Mouse (Mus musculus) lung, postnatal 4 days (tissue): Measurements from ENCODE around the gene Auts2.

Experiments
- DNase-seq, 2 experiments: peaks; one replicate each; pipeline ENCODE4 v3.0.0; 2021

The Auts2 gene

DNA sequence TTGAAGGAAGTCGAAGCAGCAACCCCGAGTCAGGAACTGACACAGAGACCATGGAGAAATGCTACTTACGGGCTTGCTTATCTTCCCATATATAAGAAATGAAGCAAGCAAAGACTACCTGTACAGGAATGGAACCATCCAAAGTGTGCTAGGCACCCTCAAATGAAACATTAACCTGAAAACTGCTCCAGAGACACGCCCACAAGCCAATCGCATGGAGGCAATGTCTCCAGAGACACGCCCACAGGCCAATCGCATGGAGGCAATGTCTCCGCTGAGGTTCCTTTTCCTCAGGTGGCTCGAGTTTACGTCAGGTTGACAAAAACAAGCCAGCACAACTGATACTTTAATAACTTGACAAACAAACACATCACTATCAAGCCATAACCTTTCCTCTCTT lies 379.2 kb downstream of the Auts2 start:
- no peak for DNase-seq

DNA sequence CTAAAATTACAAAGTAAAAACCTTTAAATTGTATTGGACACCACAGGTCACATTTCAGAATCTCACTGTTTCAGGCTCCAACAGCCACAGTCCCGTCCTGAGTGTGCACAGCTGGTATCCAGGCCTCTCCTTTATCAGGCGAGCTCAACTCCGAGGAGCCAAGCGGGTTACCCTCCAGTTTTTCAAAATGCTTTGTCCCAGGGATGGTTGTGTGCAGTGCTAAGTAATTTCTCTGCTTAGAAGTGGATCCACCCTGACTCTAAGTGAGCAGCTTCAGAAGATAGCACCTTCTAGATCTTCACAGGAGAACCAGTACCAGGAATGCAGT lies 381.0 kb downstream of the Auts2 start:
- DNase-seq = no peak

DNA sequence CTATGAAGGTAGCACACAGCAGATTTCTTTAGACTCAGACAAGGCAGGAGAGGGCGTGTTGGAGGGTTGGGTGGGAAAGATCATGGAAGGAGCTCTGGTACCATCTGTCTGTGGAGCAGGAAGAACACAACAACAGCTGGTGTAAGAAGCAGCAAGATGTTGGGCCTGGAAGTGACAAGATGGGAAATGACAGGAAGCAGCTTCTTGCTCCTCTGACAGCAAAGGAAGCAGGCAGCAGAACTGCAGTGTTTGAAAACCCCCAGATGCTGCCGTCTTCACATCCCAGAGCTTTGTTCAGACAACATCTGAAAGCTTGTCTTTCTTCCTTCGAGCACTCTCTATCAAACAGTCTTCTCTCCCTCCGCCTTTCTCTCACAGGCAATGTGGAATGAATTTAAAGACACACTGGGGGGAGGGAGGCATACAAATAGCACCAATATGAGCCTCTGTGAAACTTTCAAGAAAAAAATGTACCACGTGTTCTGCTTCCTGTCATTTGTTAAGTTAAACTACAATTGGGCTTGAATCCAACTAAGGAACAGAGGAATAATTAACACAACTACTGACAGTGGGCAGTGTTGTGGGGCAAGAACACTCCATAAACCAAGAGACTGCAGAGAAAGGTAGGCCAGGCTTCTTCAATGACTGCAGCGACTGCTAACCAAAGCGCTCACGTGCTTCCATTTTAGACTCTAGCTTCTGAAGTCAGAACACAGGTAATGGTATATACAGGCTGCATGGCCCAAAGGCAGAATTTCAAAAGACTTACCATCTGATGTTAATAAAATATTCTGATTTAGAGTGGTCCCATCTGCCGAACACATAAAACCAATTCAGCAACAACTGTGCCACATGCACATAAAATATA lies 381.6 kb downstream of the Auts2 start:
- DNase-seq = peak; percentile 25 to 59

DNA sequence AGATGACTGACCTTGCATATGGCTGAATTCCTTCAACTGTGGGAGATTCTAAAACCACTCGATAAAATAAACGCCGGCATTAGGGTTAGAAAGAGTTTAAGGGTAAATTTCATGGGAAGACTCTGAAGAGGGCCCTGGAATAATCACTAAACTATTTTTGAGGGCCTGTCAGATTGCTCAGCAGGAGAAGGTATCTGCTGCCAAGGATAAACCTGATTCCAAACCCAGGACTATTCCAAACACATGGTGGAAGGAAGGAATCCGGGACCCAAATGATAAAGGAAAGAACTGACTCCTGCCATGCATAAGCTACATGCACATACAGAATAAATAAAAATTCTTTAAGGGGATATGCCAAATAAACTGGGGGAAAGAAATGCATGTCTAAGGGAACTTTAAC lies 399.0 kb downstream of the Auts2 start:
- DNase-seq = no peak

DNA sequence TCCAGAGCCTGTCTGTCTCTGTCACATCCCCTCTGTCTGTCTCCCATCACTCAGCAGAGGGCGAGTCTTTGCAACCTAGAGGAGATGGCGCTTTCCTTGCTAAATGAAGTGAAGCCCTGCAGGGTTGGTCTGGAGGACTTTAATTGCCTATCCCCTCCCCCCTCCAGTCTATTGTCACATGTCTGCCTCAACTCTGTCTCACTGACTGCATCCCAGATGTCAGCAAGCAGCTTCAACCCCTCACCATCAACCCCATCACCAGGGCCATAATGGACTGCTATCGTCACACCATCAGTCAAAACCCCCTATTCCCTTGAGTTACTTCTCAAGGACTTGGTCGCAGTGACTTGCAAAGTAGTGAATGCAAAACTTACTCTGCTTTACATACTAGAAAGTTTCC lies 402.3 kb downstream of the Auts2 start:
- peak in 1 of 2 experiments; percentile 63 for DNase-seq

DNA sequence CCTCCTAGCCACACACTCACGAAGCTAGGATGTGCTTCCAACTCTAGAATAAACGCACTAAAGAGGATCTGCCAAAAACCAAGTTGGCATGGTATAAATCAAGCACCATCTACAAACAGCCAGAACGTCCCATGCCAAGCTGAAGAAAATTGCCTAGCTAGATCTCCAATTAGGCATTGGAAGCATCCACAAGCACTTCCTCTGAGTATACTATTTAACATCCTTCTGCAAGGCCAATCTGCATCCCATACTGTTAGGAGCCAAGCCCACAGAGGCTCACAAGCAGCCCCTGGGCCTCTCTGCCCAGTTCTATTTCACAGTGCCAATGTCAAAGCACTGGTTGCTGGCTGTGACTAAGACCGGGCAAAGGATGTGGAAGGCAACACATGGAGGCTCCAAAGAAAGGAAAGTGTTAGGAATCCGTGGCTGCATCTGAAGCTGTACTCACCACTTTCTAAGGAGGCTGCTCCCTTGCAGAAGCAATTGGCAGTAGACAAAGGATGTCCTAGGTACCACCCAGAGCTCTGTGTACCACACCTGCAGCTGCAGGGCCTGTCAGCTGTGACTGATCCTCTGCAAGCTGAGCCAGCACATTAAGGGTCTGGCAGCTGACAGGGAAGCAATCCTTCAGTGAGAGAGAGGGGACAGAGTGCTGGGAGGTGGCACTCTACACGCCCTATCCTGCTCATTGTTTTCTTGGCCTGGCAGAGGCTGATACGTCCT lies 407.0 kb downstream of the Auts2 start:
- DNase-seq = no peak

DNA sequence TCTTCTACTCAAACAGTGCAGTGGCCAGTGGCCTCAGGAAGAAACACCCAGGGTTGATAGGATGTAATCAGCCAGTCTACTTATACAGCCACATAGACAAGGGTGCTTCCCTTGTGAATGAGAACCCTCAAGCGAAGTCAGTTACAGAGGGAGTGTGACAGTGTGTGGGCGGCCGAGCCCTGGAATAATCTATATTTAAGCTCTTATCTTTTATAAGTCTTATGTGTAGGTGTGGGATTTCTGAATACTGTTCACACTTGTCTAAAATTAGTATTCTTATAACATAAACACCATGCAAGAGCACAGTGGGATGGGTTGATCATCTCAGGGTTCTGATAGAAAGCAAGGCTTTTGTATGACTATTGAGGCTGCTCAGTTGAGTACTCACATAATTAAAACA lies 411.2 kb downstream of the Auts2 start:
- DNase-seq = no peak

DNA sequence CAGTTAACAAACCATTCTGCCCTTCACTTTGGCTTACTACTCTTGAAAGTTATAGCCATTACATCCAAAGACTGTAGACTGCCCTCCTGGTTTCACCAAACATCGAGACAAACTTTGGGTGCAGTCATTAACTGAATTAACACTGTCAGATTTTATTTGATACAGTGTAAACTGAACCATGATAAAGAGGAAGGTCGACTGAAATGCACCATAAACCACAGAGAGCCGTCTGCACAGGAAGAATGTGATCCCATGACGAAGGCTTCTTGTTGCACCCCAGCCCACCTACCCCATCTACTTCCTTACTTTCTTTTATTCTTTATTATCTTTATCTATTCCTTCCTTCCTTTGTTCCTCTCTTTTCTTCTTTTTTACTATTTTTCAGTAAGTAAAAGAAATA lies 412.6 kb downstream of the Auts2 start:
- no peak for DNase-seq

DNA sequence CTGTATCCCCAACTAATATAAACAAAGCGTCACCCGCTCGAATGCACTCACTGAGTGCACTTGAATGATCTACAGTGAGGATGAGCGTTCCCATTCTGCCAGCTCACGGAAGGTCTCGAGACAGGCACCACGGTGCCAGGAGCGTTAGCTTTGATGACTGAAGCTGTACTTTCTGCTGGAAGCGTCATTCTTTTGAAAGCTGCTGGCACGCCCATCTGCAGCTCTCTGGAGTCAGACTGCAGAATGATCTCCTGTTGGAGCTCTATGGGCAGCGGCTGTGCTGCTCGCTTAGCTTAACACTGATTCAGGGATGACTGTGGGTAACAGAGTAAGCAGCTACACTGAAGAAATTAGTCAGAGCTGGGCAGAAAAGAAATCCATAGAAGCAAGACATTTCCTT lies 416.5 kb downstream of the Auts2 start:
- DNase-seq = no peak

DNA sequence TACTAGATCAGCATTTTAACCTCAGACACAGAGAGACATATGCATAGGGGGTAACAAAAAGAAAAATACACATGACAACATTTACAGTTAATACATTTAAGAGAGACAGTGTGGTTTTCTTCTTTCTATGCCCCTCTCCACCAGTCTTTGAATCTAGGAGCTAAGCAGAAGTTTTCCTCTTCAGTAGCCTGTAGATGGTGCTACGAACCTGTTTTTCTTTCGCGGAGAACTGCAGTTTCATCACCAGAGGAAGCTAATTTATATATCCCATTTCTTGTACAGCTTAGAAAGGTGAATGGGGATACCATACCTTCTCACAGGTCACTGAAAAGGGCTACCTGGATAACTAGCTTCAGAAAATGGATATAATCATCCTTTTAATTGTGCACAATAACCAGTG lies 427.5 kb downstream of the Auts2 start:
- DNase-seq = no peak

DNA sequence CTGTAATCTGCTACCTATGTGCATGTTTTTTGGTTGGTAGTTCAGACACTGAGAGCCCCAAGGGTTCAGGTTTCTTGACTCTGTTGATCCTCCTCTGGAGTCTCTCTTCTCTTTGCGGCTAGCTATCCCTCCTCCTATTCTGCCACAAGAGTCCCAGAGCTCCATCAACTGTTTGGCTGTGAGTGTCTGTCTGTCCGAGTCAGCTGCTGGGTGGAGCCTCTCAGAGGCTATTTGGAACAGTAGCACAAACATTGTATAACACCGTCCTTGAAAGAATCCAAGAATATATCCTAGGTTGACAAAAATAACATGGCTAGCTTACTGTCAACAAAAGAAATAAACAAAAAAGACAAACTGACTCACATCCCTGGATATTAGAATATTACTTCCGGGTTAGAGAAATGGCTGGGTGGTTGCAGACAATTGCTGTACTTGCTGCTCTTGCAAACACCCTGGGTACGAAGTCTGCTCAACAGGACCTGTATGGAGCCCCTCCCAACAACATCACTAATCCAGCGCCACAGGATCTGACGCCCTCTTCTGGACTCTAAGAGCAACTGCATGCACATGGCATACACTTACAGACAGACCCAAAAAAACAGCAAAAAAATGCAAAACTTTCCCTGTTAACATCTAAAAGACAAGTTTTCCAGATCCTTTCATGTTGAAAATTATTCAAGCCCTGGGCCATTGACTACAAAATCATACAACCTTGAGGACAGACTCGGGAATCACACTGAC lies 428.4 kb downstream of the Auts2 start:
- DNase-seq = no peak

DNA sequence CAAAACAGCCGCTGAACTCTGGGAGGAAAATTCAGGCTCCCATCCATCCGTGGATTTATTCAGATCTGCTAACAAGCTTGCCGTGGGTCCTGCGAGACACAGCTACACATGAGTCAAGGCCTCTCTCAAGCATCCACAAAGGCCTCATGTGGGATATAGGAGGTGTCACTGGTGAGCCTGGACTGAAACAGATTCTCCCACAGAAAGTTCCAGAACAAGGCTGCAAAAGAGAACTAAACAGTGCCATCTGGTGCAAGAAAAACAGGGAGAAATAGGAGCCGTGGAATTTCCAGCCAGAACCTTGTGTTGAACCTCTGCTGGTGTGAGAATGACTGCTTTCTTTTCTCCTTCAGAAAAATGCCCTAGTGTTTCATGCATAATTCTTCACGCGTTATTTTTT lies 429.7 kb downstream of the Auts2 start:
- peak in 1 of 2 experiments; percentile 12 for DNase-seq

DNA sequence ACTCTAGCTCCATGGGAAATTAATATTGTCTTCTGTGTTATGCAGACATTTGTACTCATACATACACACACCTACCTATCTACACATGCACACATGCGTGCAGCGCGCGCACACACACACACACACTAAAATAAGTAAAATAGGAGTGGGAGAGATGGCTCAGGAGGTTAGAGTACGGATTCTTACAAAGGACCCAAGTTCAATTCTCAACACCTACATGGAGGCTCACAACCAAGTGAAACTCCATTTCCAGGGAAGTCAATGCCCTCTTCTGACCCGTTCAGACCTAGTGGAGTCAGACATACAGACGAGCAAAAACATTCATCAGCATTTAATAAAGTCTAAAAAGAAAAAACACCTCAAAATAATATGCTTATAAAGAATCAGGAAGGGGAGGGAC lies 430.5 kb downstream of the Auts2 start:
- no peak for DNase-seq

DNA sequence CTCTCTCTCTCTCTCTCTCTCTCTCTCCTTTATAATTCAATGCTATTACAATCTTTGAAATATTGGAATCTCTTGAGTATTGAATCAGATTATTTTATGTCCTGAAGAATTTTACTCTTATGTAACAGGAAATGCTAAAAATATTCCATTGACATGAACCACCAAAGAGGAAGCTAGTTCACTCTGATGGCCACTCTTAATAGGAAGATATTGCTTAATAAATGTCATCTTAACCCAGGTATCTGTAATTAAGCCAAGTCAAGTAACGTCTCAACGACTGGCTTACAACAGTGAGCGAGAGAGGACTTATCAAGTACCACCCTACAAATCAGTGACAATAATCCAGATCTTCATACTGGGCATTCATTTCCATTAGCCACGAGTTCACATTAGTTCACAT lies 440.7 kb downstream of the Auts2 start:
- DNase-seq = no peak

DNA sequence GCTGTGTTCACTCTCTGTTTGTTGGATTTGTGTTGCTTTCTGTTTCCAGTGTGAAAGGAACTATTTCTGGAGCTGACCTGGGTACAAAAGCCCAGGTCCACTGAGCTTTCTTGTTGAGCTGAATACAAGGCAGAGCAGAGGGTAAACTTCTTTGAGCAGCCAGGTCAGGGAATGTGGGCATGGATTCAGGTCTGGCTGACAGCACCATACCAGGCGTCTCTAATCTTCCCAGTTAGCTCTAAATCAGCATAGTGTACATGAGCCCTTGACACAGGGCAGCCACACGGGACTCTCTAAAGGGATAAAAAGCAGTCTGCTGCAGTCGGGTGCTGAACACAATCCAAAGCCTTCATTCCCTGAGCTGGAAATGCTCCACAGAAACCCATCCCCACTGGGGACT lies 444.7 kb downstream of the Auts2 start:
- DNase-seq = no peak

DNA sequence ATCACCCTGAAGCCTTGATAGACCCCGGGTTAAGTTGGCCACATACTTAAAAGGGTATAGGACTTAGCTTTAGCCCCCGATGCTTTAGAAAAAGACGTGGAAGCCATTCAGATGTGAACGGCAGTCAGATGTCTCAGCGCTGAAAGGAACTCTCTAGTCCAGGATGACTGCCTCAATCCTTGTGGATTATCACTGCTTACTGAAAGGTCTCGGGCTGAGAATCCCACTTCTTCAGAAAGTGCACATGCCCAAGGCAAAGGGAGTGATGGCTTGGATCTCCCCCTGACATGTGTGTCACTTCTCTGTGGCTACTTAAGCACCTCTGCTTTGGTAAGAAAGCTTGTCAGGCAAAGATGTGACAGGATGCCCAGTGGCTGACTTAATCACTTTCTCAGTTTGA lies 450.4 kb downstream of the Auts2 start:
- no peak for DNase-seq

DNA sequence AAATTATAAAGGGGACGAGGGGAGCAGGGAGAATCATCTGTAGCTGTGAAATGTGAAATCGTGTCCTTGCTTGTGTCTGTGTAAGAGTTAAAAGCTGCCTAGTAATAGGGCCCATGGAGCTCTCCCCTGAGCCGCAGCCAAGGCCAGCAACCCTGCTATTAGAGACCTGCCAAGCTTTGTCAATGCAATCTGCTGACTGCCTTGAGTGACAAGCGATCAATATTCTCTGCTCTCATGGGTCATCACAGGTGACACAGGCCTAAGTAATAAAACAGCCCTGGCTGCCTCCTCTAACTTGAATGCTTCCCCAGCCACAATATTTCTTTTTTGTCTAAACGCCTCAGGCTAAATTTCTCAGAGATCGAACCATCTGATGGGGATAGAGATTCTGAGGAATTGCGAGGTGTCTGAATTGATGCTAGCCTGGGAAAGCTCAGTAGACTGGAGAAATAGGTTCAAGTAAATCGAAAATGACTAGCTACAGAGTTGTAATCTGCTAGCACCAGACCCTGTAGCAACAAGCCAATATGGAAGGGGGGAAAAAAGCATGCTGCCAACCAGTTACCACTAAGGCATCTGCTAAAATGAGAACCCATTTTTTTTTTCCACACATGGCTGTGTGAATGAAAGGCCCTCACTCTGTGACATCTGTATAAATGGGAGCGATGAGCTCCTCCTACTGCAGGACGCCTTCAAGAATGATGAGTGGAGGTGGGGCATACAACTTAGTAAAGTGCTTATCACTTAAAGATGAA lies 453.5 kb downstream of the Auts2 start:
- no peak for DNase-seq

DNA sequence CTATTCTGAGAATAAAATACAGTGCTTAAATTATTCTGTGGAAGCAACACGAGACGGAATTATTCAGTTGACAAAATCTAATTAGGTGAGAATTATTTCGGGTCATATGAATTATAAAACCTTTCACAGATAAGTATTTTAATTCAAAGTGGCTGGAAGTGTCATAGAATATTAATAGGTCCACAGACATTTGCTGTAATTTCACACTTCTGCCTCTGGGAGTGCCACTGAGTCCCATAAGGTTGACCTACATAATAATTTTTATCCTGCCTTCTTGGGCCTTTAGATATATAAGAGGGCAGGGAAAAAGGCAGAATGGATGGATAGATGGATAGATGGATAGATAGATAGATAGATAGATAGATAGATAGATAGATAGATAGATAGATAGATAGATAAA lies 454.6 kb downstream of the Auts2 start:
- DNase-seq = no peak

DNA sequence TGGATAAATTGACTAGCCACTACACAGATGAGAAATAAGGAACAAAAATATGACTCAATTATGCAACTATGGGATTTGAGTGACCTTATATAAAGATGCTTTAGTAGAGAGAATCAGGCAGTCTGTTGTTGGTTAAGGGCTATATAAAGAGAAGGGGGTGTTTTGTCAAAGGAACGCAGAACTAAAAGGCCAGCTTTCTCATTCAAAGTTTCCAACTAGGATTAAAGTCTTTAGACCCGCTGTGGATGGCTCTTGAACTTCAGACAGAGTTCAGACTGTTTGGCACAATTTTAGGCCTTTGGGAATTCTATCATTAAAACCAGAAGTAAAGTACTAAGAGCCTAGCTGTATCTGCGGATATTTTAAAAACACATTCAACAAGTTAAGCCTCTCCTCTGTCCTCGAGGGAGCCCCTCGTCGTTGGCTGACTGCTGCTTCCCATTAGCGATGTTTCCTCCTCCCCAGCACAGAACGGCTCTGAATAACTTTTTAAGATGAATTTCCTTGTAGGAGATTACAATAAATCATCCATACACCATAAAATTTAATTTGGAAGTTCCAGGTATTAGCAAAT lies 459.3 kb downstream of the Auts2 start:
- no peak for DNase-seq

DNA sequence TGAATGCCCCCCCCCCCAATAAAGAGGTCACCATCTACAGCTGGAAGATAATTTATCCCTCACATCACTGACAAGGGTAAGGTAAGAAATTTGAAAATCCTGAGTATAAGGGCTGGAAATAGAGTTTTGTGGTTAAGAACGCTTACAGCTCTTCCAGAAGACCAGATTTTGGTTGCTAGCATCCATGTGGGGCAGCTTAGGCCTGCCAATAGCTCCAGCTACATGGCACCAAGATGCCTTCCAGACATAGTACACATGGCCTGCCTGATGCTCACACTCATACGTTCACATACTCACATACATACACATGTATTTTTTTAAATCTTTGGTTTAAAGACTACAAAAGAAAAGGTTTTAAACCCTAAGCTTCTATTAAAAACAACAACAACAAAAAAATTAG lies 467.2 kb downstream of the Auts2 start:
- no peak for DNase-seq

DNA sequence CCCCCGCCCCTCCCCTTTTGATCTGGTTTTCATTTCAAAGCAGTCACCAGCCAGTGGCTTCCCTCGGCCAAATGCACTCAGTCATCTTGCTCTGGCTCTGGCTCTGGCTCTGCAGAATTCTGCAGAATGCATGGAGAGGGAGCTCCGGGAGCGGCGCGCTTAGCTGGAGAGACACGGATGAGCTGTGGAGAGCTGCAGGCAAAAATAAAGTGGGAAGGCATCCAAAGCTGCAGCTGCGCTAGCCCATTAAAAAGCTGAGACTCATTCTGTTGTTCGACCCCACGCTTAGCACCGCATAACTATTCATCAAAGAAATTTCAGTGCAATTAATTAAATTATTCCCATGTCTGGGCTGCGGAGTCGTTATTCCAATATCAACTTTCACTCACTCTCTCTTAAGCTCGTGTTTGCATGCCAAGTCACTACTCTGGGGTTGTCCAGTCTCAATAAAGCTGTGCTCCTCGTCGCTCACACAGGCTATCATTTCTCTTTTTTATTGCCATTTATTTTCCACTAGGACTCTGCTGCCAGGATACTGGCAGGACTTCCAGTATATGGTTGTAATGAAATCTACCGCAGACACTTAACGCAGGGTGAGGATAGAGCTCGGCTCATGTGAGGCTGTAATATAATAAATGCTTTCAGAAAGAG lies 468.3 kb downstream of the Auts2 start:
- peak; percentile 46 to 77 for DNase-seq

DNA sequence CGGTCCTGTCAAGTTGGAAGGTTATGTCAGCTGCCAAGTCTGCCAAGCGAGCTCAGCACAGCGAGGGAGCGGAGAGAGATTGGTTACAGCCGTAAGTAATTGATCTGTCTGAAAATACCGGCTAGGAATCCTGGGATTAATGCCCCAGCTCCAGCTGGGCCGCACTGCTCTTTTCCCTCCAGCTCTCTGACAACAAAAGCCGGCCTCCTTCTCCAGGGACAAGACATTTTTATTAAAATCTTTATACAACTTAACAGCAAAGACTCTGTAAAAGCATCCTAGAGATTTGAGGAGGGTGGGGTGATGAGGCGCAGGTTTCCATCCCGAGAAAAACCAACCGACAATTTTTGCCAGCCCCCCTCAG lies 468.8 kb downstream of the Auts2 start:
- DNase-seq = peak; percentile 9 to 37
